Mouse (Mus musculus) left cerebral cortex, adult 6 months (tissue): ENCODE results near the gene Pmm1. TPM values are rescaled to one million over a fixed set of nuclear protein-coding genes. Genes with fewer than 3 reads are reported as not detected.

Source experiments
- long read RNA-seq, 2 experiments: library from polyadenylated mRNA; unstranded; transcript quantifications; one replicate each; pipeline ENCODE4 v2.0.0; 2019 to 2020
- polyA plus RNA-seq: library from polyadenylated mRNA; unstranded; fragments of <200 nt; fragmentation: Nextera tagmentation; gene quantifications from 2 replicates; pipeline ENCODE4 v1.2.3, GENCODE M21; 2021

Gene Pmm1
- 488 and 565 TPM in 2 replicates for polyA plus RNA-seq
- long read RNA-seq, experiment 1, transcript Pmm1-201 (8 exons, 1,300 nt), result major isoform, 498 of 548 reads
- long read RNA-seq, experiment 1, partial matches to known transcripts, result 4 of 548 reads
- long read RNA-seq, experiment 1, other reads (novel, unspliced or antisense), result 40 of 548 reads
- long read RNA-seq, experiment 2, transcript Pmm1-211 (5 exons, 612 nt), result minor isoform, 23 of 622 reads
- long read RNA-seq, experiment 2, transcript Pmm1-201 (8 exons, 1,300 nt), result major isoform, 537 of 622 reads
- long read RNA-seq, experiment 2, partial matches to known transcripts, result 21 of 622 reads
- long read RNA-seq, experiment 2, other reads (novel, unspliced or antisense), result 35 of 622 reads

GRCm38 (mm10) chr15:81960171-81961077 lies at the start of gene Pmm1:
Gene Pmm1, minus strand, starts transcription at chr15:81960930.

GRCm38 (mm10) chr15:81987646-81988045 lies 26.9 kb upstream of the Pmm1 start, which contains the start of gene Xrcc6:
Gene Xrcc6, plus strand, starts transcription at chr15:81987835.

GRCm38 (mm10) chr15:81980321-81980720 lies 19.6 kb upstream of the Pmm1 start, which contains the start of gene 1700029P11Rik:
Gene 1700029P11Rik, plus strand, starts transcription at chr15:81980540.

DNA sequence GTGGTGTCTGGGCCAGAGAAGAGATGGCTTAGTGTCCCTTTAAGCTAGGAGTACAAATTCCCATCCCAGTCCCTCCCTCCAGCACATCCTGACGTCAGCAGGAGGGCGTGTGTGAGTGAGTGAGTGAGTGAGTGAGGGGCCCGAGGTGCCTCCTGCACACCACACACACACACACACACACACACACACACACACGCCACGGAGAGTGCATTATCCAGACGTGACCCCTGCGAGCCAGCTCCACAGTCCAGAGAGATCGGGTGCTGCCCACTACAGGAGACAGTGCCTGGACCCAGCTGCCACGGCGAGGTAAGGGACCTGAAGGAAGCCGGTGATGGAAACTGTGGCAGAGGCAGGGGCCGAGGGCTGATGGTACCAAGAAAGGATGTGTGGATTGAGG lies 24.1 kb downstream of the Pmm1 start, which contains the start of gene Csdc2:
Gene Csdc2 (plus strand): TSS at position 81 of the 400 bp plus-strand sequence.

GRCm38 (mm10) chr15:81925760-81926445 lies 34.8 kb downstream of the Pmm1 start, which contains the start of gene Polr3h:
Gene Polr3h, minus strand, starts transcription at chr15:81926240.

Other genes starting within 250 kb of the Pmm1 start
- 63.8 and 79.5 TPM in 2 replicates for gene Zc3h7b, start 215.9 kb downstream of the Pmm1 start, polyA plus RNA-seq
- 92.9 and 124 TPM in 2 replicates for gene Rangap1, start 215.4 kb downstream of the Pmm1 start, polyA plus RNA-seq
- 35.3 and 105 TPM in 2 replicates for gene Tef, start 158.5 kb downstream of the Pmm1 start, polyA plus RNA-seq
- 8.2 and 9.3 TPM in 2 replicates for gene Tob2, start 102.1 kb downstream of the Pmm1 start, polyA plus RNA-seq
- gene Phf5a, start 89.0 kb downstream of the Pmm1 start, polyA plus RNA-seq, result 63.8 and 65.3 TPM in 2 replicates
- gene Aco2, start 88.6 kb downstream of the Pmm1 start, polyA plus RNA-seq, result 270 and 354 TPM in 2 replicates
- gene Polr3h, start 34.7 kb downstream of the Pmm1 start, polyA plus RNA-seq, result 185 and 213 TPM in 2 replicates
- 51.2 and 99.5 TPM in 2 replicates for gene Csdc2, start 24.2 kb downstream of the Pmm1 start, polyA plus RNA-seq
- not detected in 2 replicates for gene 1700029P11Rik, start 19.6 kb upstream of the Pmm1 start, polyA plus RNA-seq
- gene Xrcc6, start 26.9 kb upstream of the Pmm1 start, polyA plus RNA-seq, result 13.0 and 15.6 TPM in 2 replicates
- gene Desi1, start 72.9 kb upstream of the Pmm1 start, polyA plus RNA-seq, result 48.9 and 88.1 TPM in 2 replicates
- gene Snu13, start 86.7 kb upstream of the Pmm1 start, polyA plus RNA-seq, result 245 and 274 TPM in 2 replicates
- not detected in 2 replicates for gene 4930407I10Rik, start 98.2 kb upstream of the Pmm1 start, polyA plus RNA-seq
- 1.9 and 2.9 TPM in 2 replicates for gene Mei1, start 109.1 kb upstream of the Pmm1 start, polyA plus RNA-seq
- gene Ccdc134, start 167.0 kb upstream of the Pmm1 start, polyA plus RNA-seq, result 6.2 and 6.4 TPM in 2 replicates
- gene Srebf2, start 186.3 kb upstream of the Pmm1 start, polyA plus RNA-seq, result 57.0 and 87.6 TPM in 2 replicates